Mouse (Mus musculus) kidney, postnatal 25 days (tissue): ENCODE results near the gene Lrriq4.

Source experiments
- DNase-seq, 2 experiments: peaks; one replicate each; pipeline ENCODE4 v3.0.0; 2021; ENCODE audit warnings: mixed read lengths in 2 of 2

The Lrriq4 gene

GRCm38 (mm10) chr3:30687216-30687615 is 42.9 kb downstream of the Lrriq4 start:
- no peak for DNase-seq

DNA sequence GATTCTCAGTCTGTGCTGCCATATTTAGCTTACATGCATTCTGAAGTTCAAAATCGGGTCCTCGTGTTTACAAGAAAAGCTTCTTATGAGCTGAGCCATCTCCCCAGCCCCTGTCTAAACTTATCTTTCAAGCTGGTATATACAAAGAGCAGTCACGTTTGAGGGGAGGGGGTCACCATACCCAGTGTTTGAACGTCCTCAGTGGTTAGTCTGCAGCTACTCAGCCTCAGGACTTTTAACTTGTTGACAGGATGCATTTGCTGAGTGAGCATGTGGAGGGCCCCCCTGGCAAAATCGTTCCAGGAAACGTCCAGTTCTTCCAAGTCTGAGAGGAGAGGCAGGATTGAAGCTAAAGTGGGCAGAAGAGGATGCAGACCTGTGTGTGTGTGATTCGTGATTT is 46.7 kb downstream of the Lrriq4 start:
- DNase-seq, result no peak

GRCm38 (mm10) chr3:30695661-30696060 is 51.4 kb downstream of the Lrriq4 start:
- DNase-seq, result no peak

GRCm38 (mm10) chr3:30696346-30696745 is 52.0 kb downstream of the Lrriq4 start:
- DNase-seq, result peak; percentile 79 to 87

DNA sequence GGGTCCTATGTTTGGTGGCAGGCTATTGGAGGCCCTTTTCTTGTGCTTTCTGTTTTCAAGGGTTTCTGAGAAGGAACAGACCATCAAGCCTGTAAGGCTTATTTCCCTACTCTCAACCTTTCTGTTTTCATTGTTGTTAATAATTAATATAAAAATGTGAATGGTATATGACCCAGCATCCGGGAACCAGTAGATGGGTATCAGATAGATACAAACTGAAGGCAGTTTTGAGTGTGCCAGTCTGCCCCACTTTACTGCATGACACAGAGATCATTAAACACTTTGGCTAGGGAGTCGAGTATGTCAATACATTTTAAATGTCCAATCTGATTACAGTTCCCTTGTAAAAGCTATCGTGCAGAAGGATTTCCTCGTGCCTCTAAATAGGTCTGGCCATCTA is 53.6 kb downstream of the Lrriq4 start:
- DNase-seq, result no peak

DNA sequence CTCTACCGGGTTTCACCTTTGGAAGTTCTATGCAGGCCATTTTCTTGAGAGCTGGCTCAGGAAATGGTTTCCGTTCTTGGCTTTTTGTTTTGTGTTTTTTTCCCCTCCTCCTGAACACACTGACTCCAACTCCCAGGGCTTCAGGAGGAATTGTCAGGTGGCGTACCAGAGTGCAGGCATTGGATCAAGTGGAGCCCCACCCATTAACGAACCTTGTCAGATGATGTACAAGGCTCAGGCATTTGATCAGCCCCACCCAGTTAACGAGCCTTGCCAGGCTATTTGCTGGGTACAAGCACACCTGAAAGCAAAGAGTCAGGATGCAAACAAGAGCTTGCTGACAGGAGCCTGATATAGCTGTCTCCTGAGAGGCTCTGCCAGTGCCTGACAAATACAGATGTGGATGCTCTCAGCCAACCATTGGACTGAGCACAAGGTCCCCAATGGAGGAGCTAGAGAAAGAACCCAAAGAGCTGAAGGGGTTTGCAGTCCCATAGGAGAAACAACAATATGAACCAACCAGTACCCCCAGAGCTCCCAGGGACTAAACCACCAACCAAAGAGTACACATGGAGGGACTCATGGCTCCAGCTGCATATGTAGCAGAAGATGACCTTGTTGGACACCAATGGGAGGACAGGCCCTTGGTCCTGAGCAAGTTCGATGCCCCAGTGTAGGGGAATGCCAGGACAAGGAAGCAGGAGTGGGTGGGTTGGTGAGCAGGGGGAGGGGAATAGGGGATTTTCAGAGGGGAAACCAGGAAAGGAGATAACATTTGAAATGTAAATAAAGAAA is 55.6 kb downstream of the Lrriq4 start, which contains the start of gene Lrrc31:
Gene Lrrc31 (minus strand): TSS at position 133 of the 795 bp plus-strand sequence.
- peak in 1 of 2 experiments; percentile 58 for DNase-seq

- no peak for DNase-seq
Measured at GRCm38 (mm10) chr3:30705977-30706376, 61.7 kb downstream of the Lrriq4 start.

- no peak for DNase-seq
Measured at GRCm38 (mm10) chr3:30706614-30707276, 62.4 kb downstream of the Lrriq4 start.

DNA sequence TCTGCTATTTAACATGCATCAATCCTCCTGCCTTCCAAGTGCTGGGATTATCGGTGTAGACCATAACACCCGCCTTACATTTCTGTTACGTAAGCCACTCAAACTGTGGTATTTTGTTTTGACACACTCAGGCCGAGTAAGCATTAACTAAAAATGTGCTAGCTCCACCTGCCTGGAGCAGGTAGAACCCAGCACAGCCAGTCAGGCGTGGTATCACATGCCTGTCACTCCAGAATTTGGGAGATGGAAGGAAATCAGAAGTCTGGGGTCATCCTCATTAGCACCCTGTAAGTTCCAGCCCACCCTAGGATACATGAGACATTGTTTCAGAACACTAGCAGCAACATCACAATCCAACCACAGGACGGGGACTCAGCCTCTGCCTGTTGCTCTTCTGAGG is 65.9 kb downstream of the Lrriq4 start:
- DNase-seq, result peak; percentile 39 to 55

- peak; percentile 27 to 52 for DNase-seq
Measured at GRCm38 (mm10) chr3:30713334-30713733, 69.0 kb downstream of the Lrriq4 start.

DNA sequence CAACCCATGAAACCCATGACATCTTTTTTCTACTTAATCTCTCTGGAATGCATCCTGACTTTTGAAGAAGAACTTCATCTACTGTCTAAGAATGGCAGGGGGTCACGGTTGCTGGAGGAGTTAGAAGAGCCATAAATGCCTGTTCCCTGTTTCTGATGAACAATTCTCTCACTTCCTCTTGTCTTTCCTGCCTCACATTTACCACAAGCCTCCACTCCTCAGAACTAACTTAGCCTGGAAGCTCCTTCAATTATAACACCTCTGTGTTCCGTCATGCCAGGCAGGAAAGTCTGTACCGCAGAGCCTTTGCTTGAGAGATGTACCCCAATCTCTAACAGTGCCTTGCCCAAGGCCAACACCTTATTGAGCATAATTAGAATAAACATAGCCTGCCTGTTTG is 74.3 kb downstream of the Lrriq4 start:
- no peak for DNase-seq
